Mouse (Mus musculus): Measurements from ENCODE around the gene Cd72. TPM values are rescaled to one million over a fixed set of nuclear protein-coding genes. Genes with fewer than 3 reads are reported as not detected.

The Cd72 gene
- total RNA-seq, 2 experiments from 2014 or later = not detected

DNA sequence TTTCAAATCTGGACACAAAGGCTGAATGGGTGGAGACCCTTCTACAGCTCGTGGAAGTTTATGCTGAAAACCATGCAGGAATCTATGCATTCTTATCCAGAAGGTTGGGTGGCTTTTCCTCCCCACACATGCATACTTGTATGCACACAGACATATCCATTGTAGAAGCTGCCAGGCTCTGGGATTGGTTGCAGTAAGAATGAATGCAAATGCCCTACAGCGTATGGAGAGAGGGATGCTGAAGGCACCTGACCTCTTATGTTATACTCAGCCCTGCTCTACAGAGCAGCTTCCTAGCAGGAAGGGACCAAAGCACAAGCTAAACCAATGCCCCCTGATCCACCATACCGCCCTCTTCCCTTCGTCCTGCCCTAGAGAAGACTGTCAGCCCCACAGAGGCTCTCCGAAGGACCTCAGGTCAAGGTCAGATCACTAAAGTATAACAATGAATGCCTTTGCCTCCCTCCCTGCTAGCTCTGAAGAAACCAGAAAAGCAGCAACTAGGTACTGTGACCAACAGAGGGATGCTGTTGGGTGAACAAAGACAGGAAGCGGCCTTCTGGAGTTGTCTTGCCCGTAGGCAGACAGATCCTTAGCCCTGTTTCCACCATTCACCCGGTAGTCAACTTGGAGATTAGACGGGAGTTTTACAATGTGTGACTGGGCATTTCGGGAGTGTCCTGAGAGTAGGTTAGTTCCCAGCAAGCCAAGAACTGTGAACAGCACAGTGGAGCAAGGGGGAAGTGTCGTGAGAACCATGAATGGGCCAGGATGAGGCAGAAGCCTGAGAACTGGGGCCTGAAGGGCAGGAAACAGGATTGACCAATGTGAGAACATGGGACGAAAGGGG, 47.1 kb downstream of the Cd72 start:
- intact Hi-C loops (cut with DNase I) = no loop called here

DNA sequence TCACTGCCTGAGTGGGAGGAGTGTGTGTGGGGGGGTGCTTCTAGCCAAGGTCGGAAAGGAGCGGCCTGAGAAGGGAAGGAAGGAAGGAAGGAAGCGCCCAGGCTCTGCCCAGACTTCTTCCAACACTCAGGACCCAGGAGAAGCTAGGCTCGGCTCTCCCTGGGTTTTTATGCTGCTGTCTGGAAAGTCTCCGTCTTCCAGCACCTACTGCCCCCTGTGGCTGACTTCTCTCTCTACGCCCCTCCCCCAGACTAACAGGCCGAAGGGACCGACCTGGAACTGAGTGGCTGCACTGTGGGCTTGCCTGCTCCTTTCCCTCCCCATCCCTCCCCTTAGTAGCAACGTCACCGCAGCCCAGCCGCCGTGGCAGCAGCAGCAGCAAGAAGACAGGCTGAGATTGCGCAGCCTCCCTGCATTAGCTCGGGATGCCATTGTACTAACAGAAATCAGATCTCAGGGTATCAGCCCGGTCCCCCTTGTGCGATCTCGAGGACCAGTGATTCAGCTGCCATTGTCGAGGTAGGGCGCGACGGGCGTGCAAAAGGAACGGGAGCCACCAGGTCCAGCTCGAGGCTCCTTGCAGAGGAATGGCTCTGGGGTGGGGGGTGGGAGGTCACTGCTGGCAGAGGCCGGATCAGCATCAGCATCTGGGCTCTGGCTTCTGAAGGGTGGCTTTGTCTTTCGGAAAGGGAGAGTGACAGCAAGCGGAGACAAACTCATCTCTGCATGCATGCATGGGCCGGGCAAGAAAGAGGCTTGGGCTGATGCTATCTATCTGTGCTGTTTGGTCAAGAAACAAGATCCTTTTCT, 48.1 kb downstream of the Cd72 start:
- intact Hi-C loops (cut with DNase I) = no loop called here
- DNase-seq = peak; percentile 58 to 80

More for the DNA sequence above, 47.1 kb downstream of the Cd72 start:
- no peak for DNase-seq

DNA sequence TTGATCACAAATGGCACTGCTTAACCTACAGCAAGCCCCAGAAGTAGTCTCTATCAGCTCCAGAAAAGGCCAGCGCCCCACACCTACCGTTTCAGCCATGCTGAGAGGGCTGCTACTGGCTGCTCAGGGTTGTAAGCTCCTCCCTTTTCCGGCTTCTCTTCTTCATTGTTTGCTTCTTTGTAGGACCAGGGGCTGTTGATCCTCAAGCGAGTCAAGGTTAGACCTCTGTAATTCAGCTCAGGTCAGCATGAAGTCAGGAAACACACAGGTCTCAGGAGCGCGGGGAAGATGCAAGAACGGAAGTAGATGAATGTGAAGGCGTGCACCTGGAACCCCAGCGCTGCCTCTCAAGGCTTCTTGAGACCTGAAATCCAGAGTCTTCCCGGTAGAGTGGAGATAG, 49.7 kb downstream of the Cd72 start:
- no peak for DNase-seq
- intact Hi-C loops (cut with DNase I) = no loop called here

DNA sequence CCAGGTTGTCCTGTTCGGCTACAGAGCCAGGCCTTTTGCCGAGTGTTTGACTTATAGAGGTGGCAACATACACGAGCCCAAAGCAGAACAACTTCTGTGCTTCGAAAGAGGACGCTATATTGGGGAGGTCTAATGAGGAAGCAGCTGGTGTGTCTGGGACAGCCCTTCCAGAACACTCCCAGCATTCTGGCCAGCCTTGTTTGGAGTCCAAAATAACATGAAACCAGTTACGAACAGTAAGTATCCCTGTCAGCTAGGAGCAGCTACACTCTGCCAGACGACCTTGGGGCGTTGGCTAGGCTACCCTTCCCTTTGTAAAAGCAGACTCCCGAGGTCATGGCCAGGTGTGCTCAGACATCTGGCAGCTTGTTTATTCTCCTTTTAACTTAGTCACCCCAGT, 52.2 kb downstream of the Cd72 start:
- no peak for DNase-seq
- intact Hi-C loops (cut with DNase I) = no loop called here

DNA sequence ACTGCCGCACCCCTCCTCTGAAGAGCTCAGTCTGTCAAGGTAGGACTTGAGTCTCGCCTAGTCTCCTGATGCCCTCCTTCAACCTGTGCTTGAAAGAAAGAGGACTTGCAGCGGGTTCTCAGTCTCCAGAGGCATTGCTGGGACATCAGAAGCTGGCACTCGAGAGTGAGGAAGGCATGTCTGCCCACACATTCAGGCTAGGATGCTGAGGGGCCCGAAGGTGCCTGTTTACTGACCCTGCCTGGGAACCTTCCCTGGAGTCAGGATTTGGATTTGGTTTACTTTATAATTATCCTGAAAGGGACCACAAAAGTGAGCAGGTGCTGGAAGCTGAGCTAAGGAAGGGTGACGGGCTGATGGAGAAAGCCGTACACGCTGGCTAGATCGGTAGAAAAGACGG, 52.9 kb downstream of the Cd72 start:
- no peak for DNase-seq
- intact Hi-C loops (cut with DNase I) = no loop called here

DNA sequence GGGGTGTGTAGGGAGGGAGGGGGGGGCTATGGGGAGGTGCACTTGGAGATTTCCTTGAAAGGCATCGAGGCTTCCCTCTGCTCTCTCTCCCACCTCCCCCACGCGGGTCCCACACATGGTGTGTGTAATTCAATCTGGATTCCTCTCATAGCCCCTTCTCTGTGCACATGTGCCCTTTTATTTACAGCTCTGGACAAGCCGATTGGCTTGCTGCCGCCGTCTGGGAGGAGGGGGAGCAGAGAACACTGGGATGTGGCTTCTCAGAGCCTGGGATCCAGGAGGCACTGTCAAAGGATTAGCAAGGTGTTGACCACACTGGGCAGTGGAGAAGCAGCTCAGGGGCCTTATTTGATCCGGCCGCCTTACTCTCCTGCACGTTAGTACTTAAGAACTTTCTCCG, 53.5 kb downstream of the Cd72 start:
- no peak for DNase-seq
- intact Hi-C loops (cut with DNase I) = no loop called here

DNA sequence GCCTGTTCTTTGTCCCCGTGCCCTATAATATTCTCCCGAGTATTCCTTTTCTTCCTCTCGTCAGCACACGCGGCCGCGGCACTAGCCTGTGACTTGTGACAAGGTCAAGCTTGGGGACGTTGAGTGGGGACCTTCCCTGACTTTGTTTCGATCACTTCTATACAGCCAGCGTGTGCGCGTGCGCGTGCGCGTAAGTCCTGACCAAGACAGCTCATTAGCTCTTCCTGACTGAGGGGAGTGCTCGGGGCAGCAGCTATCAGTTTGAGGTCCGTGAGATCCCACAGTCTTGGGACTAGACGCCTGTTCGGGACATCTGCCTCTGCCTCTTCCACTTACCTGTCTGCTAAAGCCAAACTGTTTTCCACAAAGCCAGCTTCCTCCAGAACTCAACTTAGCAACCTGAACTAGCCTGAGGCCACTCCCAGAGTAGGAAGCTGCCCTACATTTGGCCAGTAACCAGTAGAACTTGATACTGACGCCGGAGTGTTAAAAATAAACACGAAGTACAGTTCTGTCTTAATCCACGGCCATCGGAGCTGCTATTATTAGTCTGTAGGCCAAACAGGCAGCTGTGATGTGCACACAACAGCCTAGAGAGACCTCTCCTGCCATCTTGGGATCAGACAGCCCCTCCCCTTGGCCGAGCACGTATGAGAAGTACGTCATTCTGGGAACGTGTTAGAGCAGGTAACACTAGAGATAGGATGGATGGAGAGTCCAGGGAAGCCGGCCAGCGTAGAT, 54.9 kb downstream of the Cd72 start:
- intact Hi-C loops (cut with DNase I) = no loop called here
- peak in 1 of 2 experiments; percentile 52 for DNase-seq

DNA sequence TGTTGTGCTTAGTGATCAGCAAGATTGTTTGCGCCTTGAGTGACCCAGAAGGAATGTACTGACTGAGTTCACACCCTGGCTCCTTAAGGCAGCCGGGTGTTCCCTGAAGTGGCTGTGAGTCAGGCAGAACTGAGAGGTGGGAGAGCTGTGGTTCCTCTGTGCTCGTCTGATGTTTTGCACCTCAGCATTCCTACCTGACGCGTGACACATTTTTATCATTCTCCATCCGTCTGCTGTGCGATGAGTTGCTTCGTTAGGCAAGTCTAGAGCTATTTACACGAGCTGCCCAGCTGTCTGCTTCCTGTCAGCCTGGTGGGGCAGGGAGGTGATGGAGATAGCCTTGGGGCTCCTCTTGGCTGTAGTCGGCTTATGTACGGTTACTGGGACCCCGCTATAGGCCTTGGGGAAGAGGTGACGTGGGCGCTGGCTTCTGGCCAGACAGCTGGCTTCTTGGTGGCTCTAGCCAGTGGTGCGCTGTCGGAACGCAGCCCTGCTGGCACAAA, 55.5 kb downstream of the Cd72 start:
- DNase-seq = peak; percentile 61 to 63
- intact Hi-C loops (cut with DNase I) = no loop called here

DNA sequence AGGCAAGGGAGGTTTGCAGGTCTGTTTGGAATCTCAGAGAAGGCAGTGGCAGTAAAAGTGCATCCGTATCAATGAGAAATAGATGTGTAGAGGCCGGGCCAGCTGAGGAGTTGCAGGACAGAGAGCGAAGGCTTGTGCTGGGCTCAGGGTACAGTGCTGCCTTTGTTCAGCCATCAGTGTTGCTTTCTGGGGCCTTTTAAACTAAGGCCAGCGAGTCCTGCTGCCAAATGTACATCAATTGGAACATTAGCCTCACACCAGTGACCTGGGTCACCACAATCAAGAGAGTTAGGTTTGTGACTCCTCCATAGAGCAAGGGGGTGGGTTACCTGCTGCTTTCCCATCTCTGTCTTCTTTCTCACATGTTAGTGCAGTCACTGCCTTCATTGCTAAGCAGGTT, 56.4 kb downstream of the Cd72 start:
- intact Hi-C loops (cut with DNase I) = no loop called here
- DNase-seq = no peak

Other genes starting within 250 kb of the Cd72 start
- not detected for gene Atp8b5, start 187.5 kb downstream of the Cd72 start, total RNA-seq (2021)
- 10 to 100 TPM; 20.8 to 23.3 TPM for gene Rusc2, start 72.6 kb downstream of the Cd72 start, total RNA-seq (2021)
- gene Fam166b, start 25.5 kb downstream of the Cd72 start, total RNA-seq (2021) = not detected
- gene Tesk1, start 12.7 kb downstream of the Cd72 start, total RNA-seq (2021) = 10 to 100 TPM; 49.1 to 50.0 TPM
- gene Sit1, start 29.1 kb upstream of the Cd72 start, total RNA-seq (2021) = not detected
- gene Ccdc107, start 38.3 kb upstream of the Cd72 start, total RNA-seq (2021) = 10 to 100 TPM; 19.8 to 22.4 TPM
- under 1 TPM in 1 of 2 experiments, not detected in 1; 0.32 TPM for gene Arhgef39, start 45.1 kb upstream of the Cd72 start, total RNA-seq (2021)
- gene Car9, start 52.3 kb upstream of the Cd72 start, total RNA-seq (2021) = 1 to 10 TPM; 3.4 to 4.4 TPM
- gene Tpm2, start 69.1 kb upstream of the Cd72 start, total RNA-seq (2021) = 1,000 to 10,000 TPM; 6,166 to 7,572 TPM
- 10 to 100 TPM; 31.5 to 38.3 TPM for gene Creb3, start 107.7 kb upstream of the Cd72 start, total RNA-seq (2021)
- 10 to 100 TPM; 53.6 to 55.2 TPM for gene Tln1, start 108.1 kb upstream of the Cd72 start, total RNA-seq (2021)
- gene Rgp1, start 124.1 kb upstream of the Cd72 start, total RNA-seq (2021) = 10 to 100 TPM; 17.6 to 20.7 TPM
- 1 to 10 TPM; 3.9 to 6.1 TPM for gene Gba2, start 124.2 kb upstream of the Cd72 start, total RNA-seq (2021)
- gene Msmp, start 129.9 kb upstream of the Cd72 start, total RNA-seq (2021) = under 1 TPM in 1 of 2 experiments, not detected in 1; 0.49 TPM
- gene Npr2, start 177.3 kb upstream of the Cd72 start, total RNA-seq (2021) = 10 to 100 TPM; 28.1 to 38.4 TPM
- gene Spag8, start 199.0 kb upstream of the Cd72 start, total RNA-seq (2021) = not detected
- 10 to 100 TPM; 35.3 to 38.4 TPM for gene Hint2, start 201.8 kb upstream of the Cd72 start, total RNA-seq (2021)
- 1 to 10 TPM; 8.9 to 9.7 TPM for gene Tmem8b, start 214.3 kb upstream of the Cd72 start, total RNA-seq (2021)
- under 1 TPM; 0.17 to 0.18 TPM for gene Fam221b, start 214.5 kb upstream of the Cd72 start, total RNA-seq (2021)
- not detected for gene Olfr70, start 246.2 kb upstream of the Cd72 start, total RNA-seq (2021)